Mouse (Mus musculus) embryo, embryonic 11 days (tissue): Measurements from ENCODE around the gene Rpl7l1.

Experiments used
- DNase-seq: peaks from one replicate; pipeline ENCODE4 v3.0.0-alpha.2; 2015

The Rpl7l1 gene

GRCm38 (mm10) chr17:46734055-46734454, 48.4 kb downstream of the Rpl7l1 start:
- no peak for DNase-seq

GRCm38 (mm10) chr17:46728904-46729318, 53.6 kb downstream of the Rpl7l1 start, which contains the start of gene Gnmt:
Gene Gnmt (minus strand): TSS chr17:46729168.
- no peak for DNase-seq

GRCm38 (mm10) chr17:46728496-46728895, 54.0 kb downstream of the Rpl7l1 start:
- DNase-seq: no peak

GRCm38 (mm10) chr17:46728021-46728420, 54.5 kb downstream of the Rpl7l1 start:
- DNase-seq: peak; percentile 30

GRCm38 (mm10) chr17:46727271-46727670, 55.2 kb downstream of the Rpl7l1 start:
- no peak for DNase-seq

GRCm38 (mm10) chr17:46725731-46726645, 56.5 kb downstream of the Rpl7l1 start:
- no peak for DNase-seq

- peak; percentile 62 for DNase-seq
Measured at GRCm38 (mm10) chr17:46725273-46725672, 57.2 kb downstream of the Rpl7l1 start.

GRCm38 (mm10) chr17:46724477-46725084, 57.9 kb downstream of the Rpl7l1 start:
- DNase-seq: no peak
